Mouse (Mus musculus) embryonic facial prominence, embryonic 12.5 days (tissue): ENCODE data around the gene Cnnm4. TPM values are rescaled to one million over a fixed set of nuclear protein-coding genes. Genes with fewer than 3 reads are reported as not detected.
"Not testable (repeated sequence)": the region's sequence is repeated elsewhere in the genome, so short reads cannot be mapped to it uniquely, and the experiment has no call there.

Experiments used
- ATAC-seq: fragments of 200-750 bp; cut with Nextera tagmentation; 2 replicates; pipeline ENCODE4 v1.8.0; 2017; ENCODE audit not compliant: insufficient number of reproducible peaks, insufficient read depth, low FRiP score, low TSS enrichment
- H3K27ac ChIP-seq: fragments of 300-500 bp; sonication (generic); 2 replicates; pipeline ENCODE4 v1.5.1; 2016; ENCODE audit warnings: mild to moderate bottlenecking
- H3K27me3 ChIP-seq: fragments of 300-500 bp; sonication (generic); 2 replicates; pipeline ENCODE4 v1.6.1; 2016; ENCODE audit warnings: mild to moderate bottlenecking, moderate library complexity
- H3K36me3 ChIP-seq: fragments of 300-500 bp; sonication (generic); 2 replicates; pipeline ENCODE4 v1.6.1; 2016; ENCODE audit warnings: mild to moderate bottlenecking
- H3K4me1 ChIP-seq: fragments of 300-500 bp; sonication (generic); 2 replicates; pipeline ENCODE4 v1.6.1; 2016
- H3K4me2 ChIP-seq: fragments of 300-500 bp; sonication (generic); replicated peaks from 2 replicates; pipeline ENCODE4 v1.6.1; 2016; ENCODE audit warnings: mild to moderate bottlenecking, moderate library complexity
- H3K4me3 ChIP-seq: fragments of 300-500 bp; sonication (generic); 2 replicates; pipeline ENCODE4 v1.5.1; 2016; ENCODE audit warnings: mild to moderate bottlenecking
- H3K9ac ChIP-seq: fragments of 300-500 bp; sonication (generic); 2 replicates; pipeline ENCODE4 v1.6.1; 2016; ENCODE audit warnings: mild to moderate bottlenecking, moderate library complexity
- H3K9me3 ChIP-seq: fragments of 300-500 bp; sonication (generic); 2 replicates; pipeline ENCODE4 v1.6.1; 2016; ENCODE audit warnings: mild to moderate bottlenecking, moderate library complexity
- WGBS: fragments of 180-500 bp; shearing (Covaris S2); methylation state at CpG from one replicate; pipeline ENCODE4 v1.1.7; 2016; 5-methylcytosine and 5-hydroxymethylcytosine counted together
- polyA plus RNA-seq: library from polyadenylated mRNA; unstranded; fragments of >200 nt; fragmentation: Nextera tagmentation; extraction: Ambion mirVana; gene quantifications from 2 replicates; pipeline ENCODE4 v1.2.1, GENCODE M21; 2016

Cnnm4 gene
- polyA plus RNA-seq, 1 experiment from 2014 or later: 15.3 TPM

DNA sequence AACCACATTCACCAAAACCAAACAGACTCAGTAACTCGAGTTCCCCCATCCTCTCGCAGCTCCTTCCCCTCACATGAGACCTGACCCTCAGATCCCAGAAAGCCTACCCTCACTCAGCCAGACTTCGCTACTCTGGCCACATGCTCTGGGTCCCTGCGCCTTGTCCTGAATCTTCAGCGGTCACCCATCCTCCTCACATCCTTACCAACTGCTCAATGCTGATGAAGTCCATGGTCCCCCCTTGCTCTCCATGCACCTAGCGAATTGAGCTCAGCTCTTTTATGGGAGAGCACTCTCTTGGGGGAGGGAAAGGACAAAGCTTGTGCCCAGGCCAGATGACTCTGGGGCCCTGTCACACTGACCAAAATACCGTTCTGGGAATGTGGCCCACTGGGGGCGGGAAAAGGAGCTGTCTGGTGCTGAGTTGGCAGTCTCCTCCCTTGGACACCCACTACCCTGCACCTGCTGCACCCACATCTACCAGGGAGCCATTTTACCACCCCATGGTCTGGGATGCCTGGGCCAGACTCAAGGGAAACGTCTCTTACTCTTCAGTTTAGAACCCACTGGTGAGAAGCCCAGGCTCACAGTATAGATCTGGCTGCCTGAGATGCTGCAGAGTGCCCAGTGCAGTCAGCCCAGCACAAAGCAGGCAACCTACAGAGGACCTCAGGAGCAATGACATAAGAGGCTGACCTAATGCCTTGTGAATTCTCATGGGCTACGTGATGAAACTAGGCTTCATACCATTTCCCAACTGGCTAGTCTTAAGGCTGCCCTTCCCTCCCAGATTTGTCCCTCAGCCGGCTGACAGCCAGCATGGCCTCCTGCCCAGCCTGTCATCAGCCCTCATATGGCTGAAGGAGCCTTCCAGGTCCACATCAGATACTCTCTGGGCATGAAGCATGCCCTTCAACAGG, 64.3 kb downstream of the Cnnm4 start:
- Histone ChIP-seq H3K4me3 (no peak overlapping the region), H3K4me2 (no peak overlapping the region), H3K9me3 (no peaks in the 10 kb centered on the region), H3K4me1 (0 out of 2 replicates have a peak, but pooled peaks cover 3% of the 10 kb centered on the region), H3K27me3 (no peaks in the 10 kb centered on the region), H3K36me3 (peaks cover 32% of the 10 kb centered on the region), H3K27ac (no peak overlapping the region), H3K9ac (no peak overlapping the region)
- no peak for ATAC-seq
- 83% methylated on average over 11 of the region's 11 CpGs for WGBS

DNA sequence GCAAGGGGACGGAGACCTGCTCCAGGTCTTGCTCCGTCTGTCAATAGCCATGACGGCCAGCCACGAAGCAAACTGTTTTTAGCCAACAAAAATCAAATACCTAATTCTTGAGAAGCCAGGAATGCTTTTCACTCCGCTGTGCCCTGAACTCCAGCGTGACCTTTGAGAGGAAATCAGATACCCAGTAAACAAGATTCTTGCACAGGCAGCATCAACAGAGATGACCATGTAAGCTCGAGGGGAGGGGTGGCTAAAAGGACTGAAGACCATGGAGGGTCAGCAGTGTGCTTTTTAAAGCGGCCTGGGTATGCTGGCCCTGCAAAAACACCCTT, 64.9 kb downstream of the Cnnm4 start:
- no peak for ATAC-seq
- H3K9ac ChIP-seq: no peak overlapping the region
- H3K4me1 ChIP-seq: 0 out of 2 replicates have a peak, but pooled peaks cover 3% of the 10 kb centered on the region
- H3K9me3 ChIP-seq: no peaks in the 10 kb centered on the region
- WGBS: 58% methylated on average over 8 of the region's 8 CpGs
- H3K36me3 ChIP-seq: peaks cover 31% of the 10 kb centered on the region
- no peak overlapping the region for H3K4me3 ChIP-seq
- H3K4me2 ChIP-seq: no peak overlapping the region
- no peak overlapping the region for H3K27ac ChIP-seq
- H3K27me3 ChIP-seq: no peaks in the 10 kb centered on the region

DNA sequence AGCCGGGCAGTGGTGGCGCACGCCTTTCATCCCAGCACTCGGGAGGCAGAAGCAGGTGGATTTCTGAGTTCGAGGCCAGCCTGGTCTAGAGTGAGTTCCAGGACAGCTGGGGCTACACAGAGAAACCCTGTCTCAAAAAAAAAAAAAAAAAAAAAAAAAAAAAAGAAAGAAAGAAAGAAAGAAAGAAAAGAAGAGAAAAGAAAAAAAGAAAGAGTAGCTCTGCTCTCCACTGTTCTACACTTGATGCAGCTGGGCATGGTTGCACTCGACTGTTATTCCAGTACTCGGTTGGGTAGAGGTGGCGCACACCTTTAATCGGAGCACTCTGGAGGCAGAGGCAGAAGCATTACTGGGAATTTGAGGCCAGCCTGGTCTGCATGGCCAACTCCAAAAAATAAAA, 65.4 kb downstream of the Cnnm4 start, which contains the start of gene Ankrd23:
Gene Ankrd23 (minus strand): TSS at position 101 of the 400 bp plus-strand sequence.
- H3K9me3 ChIP-seq, H3K4me1 ChIP-seq, H3K9ac ChIP-seq, H3K4me2 ChIP-seq, ATAC-seq, H3K27ac ChIP-seq, H3K4me3 ChIP-seq, H3K27me3 ChIP-seq: not testable (repeated sequence)
- WGBS: 94% methylated on average over 9 of the region's 9 CpGs
- peaks cover 35% of the 10 kb centered on the region for H3K36me3 ChIP-seq

DNA sequence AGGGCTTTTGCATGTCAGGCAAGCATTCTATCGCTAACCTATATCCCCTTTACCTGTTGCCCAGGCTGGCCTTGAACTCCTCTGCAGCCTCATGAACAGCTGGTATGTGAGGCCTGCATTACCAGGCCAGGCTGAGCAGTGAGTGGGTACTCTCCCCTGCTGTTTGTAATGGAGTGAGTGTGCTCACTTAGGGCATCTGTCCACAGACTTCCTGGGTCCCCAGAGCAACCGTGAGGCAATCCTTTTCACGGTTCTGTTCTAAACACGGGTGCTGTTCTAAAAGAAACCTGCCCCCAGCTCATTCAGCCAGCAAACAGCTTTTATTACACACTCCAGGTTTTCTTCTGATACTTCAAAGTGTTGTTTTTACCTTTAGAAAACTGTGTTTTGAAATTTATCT, 67.3 kb downstream of the Cnnm4 start:
- Histone ChIP-seq H3K27me3 (no peaks in the 10 kb centered on the region), H3K9ac (no peak overlapping the region), H3K36me3 (peaks cover 39% of the 10 kb centered on the region), H3K4me3 (no peak overlapping the region), H3K4me1 (0 out of 2 replicates have a peak, but pooled peaks cover 2% of the 10 kb centered on the region), H3K27ac (no peak overlapping the region), H3K4me2 (no peak overlapping the region), H3K9me3 (no peaks in the 10 kb centered on the region)
- WGBS: 85% methylated on average over 4 of the region's 4 CpGs
- ATAC-seq: no peak

DNA sequence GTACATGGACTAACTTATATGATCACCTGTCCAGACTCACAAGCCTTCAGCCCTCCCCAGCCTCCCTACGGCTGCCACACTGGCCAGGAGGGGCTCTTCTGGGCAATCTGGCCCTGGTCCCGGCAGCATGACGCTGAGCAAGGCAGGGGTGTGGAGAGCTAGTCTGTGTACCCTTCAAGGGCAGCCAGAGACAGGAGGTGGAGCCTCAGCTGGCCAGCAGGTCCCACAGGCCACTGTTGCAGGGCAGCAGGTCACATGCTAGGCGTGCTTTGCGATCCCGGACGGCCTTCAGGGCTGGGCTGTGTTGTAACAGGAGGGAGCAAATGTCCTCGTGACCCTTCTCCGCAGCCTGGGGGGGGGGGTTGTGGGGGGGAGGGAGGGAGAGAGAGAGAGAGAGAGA, 67.8 kb downstream of the Cnnm4 start, which contains the start of gene Gm42417:
Gene Gm42417 (minus strand): TSS at position 244 of the 400 bp plus-strand sequence.
- Histone ChIP-seq H3K36me3 (peaks cover 39% of the 10 kb centered on the region), H3K27ac (no peak within 1 kb of the TSS), H3K4me1 (no peaks in the 10 kb centered on the region), H3K4me3 (no peak within 1 kb of the TSS), H3K9ac (no peak within 1 kb of the TSS), H3K9me3 (no peaks in the 10 kb centered on the region), H3K4me2 (no peak within 1 kb of the TSS), H3K27me3 (no peaks in the 10 kb centered on the region)
- WGBS: 45% methylated on average over 8 of the region's 9 CpGs
- ATAC-seq: no peak

DNA sequence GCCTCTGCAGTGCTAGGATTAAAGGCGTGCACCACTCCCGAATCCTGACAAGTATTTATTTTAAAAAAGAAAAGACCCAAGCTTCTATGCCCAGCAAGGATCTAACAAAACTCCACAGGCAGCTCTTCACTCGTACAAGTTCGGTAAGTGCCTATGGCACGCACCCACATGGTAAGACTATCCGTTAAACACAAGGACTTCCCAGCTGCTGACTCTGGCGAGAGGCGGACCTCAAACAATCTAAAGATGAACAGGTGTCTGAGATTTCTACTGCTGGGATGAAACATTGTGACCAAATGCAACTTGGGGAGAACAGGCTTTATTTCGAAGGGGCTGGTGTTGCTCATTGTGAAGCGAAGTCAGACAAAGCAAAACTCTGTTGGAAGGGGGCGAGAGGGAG, 68.7 kb downstream of the Cnnm4 start:
- no peak overlapping the region for H3K9ac ChIP-seq
- H3K4me2 ChIP-seq: no peak overlapping the region
- H3K36me3 ChIP-seq: peaks cover 39% of the 10 kb centered on the region
- no peaks in the 10 kb centered on the region for H3K9me3 ChIP-seq
- no peak overlapping the region for H3K27ac ChIP-seq
- no peak for ATAC-seq
- no peak overlapping the region for H3K4me3 ChIP-seq
- H3K27me3 ChIP-seq: no peaks in the 10 kb centered on the region
- no peaks in the 10 kb centered on the region for H3K4me1 ChIP-seq
- 87% methylated on average over 11 of the region's 11 CpGs for WGBS

DNA sequence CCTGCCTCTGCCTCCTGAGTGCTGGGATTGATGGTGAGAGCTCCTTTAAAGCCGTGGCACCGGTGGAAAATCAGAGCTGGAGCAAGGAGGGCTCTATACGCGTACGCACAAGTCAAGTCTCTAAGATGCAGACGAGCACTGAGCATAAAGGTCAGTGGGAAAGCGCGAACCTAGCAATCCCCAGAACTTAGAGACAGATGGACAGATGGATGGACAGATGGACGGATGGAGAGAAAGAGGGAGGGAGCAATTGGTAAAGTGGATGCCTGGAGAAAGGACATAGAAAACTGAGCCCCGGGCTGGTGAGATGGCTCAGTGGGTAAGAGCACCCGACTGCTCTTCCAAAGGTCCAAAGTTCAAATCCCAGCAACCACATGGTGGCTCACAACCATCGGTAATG, 69.4 kb downstream of the Cnnm4 start:
- no peaks in the 10 kb centered on the region for H3K9me3 ChIP-seq
- no peak overlapping the region for H3K9ac ChIP-seq
- no peak for ATAC-seq
- peaks cover 4% of the 10 kb centered on the region; the same call in 1 of the 2 replicates for H3K4me1 ChIP-seq
- 92% methylated on average over 12 of the region's 12 CpGs for WGBS
- H3K4me2 ChIP-seq: no peak overlapping the region
- no peaks in the 10 kb centered on the region for H3K27me3 ChIP-seq
- peaks cover 39% of the 10 kb centered on the region for H3K36me3 ChIP-seq
- H3K27ac ChIP-seq: no peak overlapping the region
- H3K4me3 ChIP-seq: no peak overlapping the region

DNA sequence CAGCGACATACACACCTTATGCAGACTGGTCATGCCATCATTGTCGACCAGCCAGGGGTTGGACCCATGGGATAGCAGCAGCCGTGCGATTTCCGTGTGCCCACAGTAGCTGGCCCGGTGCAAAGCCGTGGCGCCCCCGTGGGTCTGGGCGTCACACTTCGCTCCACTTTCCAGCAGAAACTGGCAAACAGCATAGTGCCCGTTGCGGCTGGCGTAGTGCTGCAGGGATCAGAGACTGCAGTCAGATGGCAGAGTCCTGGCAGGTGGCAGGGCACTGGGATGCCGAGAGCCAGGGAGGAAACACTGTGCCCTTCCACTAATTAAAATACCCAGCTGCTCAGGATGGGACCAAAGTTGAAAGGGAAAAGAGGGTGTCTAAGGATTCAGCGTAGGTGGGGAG, 70.4 kb downstream of the Cnnm4 start:
- WGBS: 95% methylated on average over 16 of the region's 16 CpGs
- H3K27ac ChIP-seq: no peak overlapping the region

GRCm38 (mm10) chr1:36542925-36543324, 71.5 kb downstream of the Cnnm4 start:
- no peak for ATAC-seq
- Histone ChIP-seq H3K9me3 (no peaks in the 10 kb centered on the region), H3K36me3 (peaks cover 34% of the 10 kb centered on the region), H3K27me3 (no peaks in the 10 kb centered on the region), H3K4me1 (peaks cover 17% of the 10 kb centered on the region), H3K4me2 (no peak overlapping the region), H3K9ac (no peak overlapping the region), H3K4me3 (no peak overlapping the region), H3K27ac (no peak overlapping the region)
- WGBS: 91% methylated on average over 9 of the region's 9 CpGs

More for the DNA sequence above, 70.4 kb downstream of the Cnnm4 start:
- H3K36me3 ChIP-seq: peaks cover 34% of the 10 kb centered on the region
- H3K4me2 ChIP-seq: no peak overlapping the region
- H3K4me1 ChIP-seq: peaks cover 11% of the 10 kb centered on the region; the same call in 1 of the 2 replicates
- no peaks in the 10 kb centered on the region for H3K27me3 ChIP-seq
- no peak overlapping the region for H3K4me3 ChIP-seq
- no peak overlapping the region for H3K9ac ChIP-seq
- no peaks in the 10 kb centered on the region for H3K9me3 ChIP-seq
- no peak for ATAC-seq

DNA sequence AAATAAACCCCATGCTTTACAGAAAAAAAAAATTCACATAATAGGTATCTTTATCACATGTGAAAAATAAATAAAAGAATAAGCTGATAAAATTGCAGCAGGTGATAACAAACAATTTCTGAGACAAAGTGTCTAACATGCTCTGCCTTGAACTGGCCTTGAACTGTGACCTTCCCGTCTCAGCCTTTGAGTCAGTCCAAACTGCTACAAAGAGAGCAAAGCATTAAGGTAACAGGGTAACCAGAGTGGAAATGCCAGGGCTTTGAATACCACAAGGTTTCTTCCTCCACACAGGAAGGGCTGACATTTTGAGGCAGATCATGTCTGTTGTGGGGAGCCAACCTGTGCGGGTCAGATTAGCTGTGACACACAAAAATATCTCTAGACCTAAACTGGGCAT, 74.0 kb downstream of the Cnnm4 start:
- H3K27me3 ChIP-seq: no peaks in the 10 kb centered on the region
- peaks cover 34% of the 10 kb centered on the region for H3K36me3 ChIP-seq
- no peaks in the 10 kb centered on the region for H3K9me3 ChIP-seq
- ATAC-seq: no peak
- WGBS: 74% methylated on average over 2 of the region's 2 CpGs
- no peak overlapping the region for H3K27ac ChIP-seq
- no peak overlapping the region for H3K4me3 ChIP-seq
- H3K4me1 ChIP-seq: peaks cover 39% of the 10 kb centered on the region
- H3K9ac ChIP-seq: no peak overlapping the region
- H3K4me2 ChIP-seq: no peak overlapping the region

- WGBS: 71% methylated on average over 19 of the region's 19 CpGs
- Histone ChIP-seq H3K27me3 (no peaks in the 10 kb centered on the region), H3K4me1 (peaks cover 39% of the 10 kb centered on the region), H3K9me3 (no peaks in the 10 kb centered on the region), H3K4me3 (peak overlapping the region; percentile 68), H3K27ac (no peak overlapping the region), H3K36me3 (peaks cover 36% of the 10 kb centered on the region), H3K4me2 (peak overlapping the region; percentile 72), H3K9ac (peak overlapping the region; percentile 70; the same call in 1 of the 2 replicates)
- no peak for ATAC-seq
Measured at GRCm38 (mm10) chr1:36545845-36546600, 74.6 kb downstream of the Cnnm4 start.
